Mouse (Mus musculus) limb, embryonic 12.5 days (tissue): ENCODE data around the gene Plxna2. TPM values are rescaled to one million over a fixed set of nuclear protein-coding genes. Genes with fewer than 3 reads are reported as not detected.
A peak's percentile ranks its signal among the peaks of the same experiment; 100 is the strongest.

Source experiments
- ATAC-seq: fragments of 200-750 bp; cut with Nextera tagmentation; 2 replicates; pipeline ENCODE4 v1.8.0; 2017; ENCODE audit warnings: low read depth, moderate TSS enrichment; ENCODE audit not compliant: insufficient number of reproducible peaks, insufficient read depth, low FRiP score, low TSS enrichment
- H3K27ac ChIP-seq: fragments of 300-500 bp; sonication (generic); 2 replicates; pipeline ENCODE4 v1.5.1; 2016; ENCODE audit warnings: mild to moderate bottlenecking, moderate library complexity
- H3K27me3 ChIP-seq: fragments of 300-500 bp; sonication (generic); 2 replicates; pipeline ENCODE4 v1.6.1; 2016; ENCODE audit warnings: mild to moderate bottlenecking, moderate library complexity
- H3K36me3 ChIP-seq: fragments of 300-500 bp; sonication (generic); 2 replicates; pipeline ENCODE4 v1.6.1; 2016; ENCODE audit warnings: mild to moderate bottlenecking, moderate library complexity
- H3K4me1 ChIP-seq: fragments of 300-500 bp; sonication (generic); replicated peaks from 2 replicates; pipeline ENCODE4 v1.6.1; 2016
- H3K4me2 ChIP-seq: fragments of 300-500 bp; sonication (generic); 2 replicates; pipeline ENCODE4 v1.6.1; 2016; ENCODE audit warnings: mild to moderate bottlenecking, moderate library complexity
- H3K4me3 ChIP-seq: fragments of 300-500 bp; sonication (generic); replicated peaks from 2 replicates; pipeline ENCODE4 v1.5.1; 2016; ENCODE audit warnings: mild to moderate bottlenecking
- H3K9ac ChIP-seq: fragments of 300-500 bp; sonication (generic); replicated peaks from 2 replicates; pipeline ENCODE4 v1.6.1; 2016; ENCODE audit warnings: mild to moderate bottlenecking, moderate library complexity
- H3K9me3 ChIP-seq: fragments of 300-500 bp; sonication (generic); 2 replicates; pipeline ENCODE4 v1.6.1; 2016; ENCODE audit warnings: mild to moderate bottlenecking, moderate library complexity
- WGBS: fragments of 180-500 bp; shearing (Covaris S2); methylation state at CpG from one replicate; pipeline ENCODE4 v1.1.7; 2016; 5-methylcytosine and 5-hydroxymethylcytosine counted together
- polyA plus RNA-seq: library from polyadenylated mRNA; unstranded; fragments of >200 nt; fragmentation: Nextera tagmentation; extraction: Ambion mirVana; gene quantifications from 2 replicates; pipeline ENCODE4 v1.2.1, GENCODE M21; 2016

Plxna2 gene
- polyA plus RNA-seq, 1 experiment from 2014 or later: 4.3 TPM

DNA sequence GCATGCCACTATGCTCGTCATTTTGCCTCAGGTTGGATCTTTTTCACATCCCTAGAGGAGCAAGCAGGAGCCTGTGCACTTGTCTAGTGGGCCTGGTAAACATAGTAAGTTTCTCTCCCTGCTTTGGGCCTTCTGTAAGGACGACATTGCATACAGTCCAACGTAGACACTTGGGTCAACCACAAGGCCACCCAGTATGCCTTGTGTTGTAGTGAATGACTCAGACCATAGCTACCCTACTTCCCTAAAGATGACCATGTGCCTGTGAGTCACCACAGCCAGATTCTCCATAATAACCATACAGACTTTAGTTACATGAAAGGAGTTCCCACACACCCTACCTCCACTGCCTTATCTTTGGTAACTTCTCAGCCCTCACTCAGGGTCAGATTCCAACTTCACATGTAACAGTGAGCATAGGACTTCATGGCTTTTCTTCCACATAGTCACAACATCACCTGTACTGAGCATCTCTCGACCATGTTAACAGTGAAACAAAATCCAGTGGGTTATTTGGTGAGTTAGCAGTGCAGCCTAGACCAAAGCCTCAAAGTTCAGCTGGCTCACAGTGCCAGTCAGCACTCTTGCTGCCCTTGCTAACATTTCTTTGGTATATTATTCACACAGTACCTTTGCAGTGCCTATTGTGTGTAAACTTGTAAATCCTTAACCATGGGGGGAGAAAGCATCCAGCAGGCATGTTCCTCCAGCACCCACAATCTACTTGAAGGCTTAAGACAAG, 53.9 kb downstream of the Plxna2 start:
- ATAC-seq: no peak
- Histone ChIP-seq H3K27ac (no peak overlapping the region), H3K4me3 (no peak overlapping the region), H3K36me3 (no peaks in the 10 kb centered on the region), H3K4me1 (peaks cover 10% of the 10 kb centered on the region; the same call in 1 of the 2 replicates), H3K9me3 (no peaks in the 10 kb centered on the region), H3K9ac (no peak overlapping the region), H3K4me2 (no peak overlapping the region), H3K27me3 (no peaks in the 10 kb centered on the region)
- 79% methylated on average over 4 of the region's 4 CpGs for WGBS

DNA sequence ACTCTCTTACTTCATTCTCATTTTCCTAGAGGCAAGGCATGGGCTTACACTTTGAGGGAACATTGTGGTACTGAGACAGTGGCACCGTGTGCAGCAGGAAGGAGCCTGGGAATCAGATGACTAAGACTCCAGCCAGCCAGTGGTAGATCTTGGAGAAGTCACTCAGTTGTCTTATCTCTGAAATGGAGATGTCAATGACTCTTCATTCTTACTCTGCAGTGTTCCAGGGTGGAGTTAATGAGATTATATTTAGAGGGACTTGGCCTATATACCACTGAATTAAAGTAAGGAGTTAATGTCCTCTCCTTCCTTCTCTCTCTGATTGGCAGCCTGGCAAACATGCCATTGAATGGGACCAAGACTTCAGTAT, 54.5 kb downstream of the Plxna2 start:
- ATAC-seq: no peak
- Histone ChIP-seq H3K4me1 (peaks cover 13% of the 10 kb centered on the region; the same call in 1 of the 2 replicates), H3K4me3 (no peak overlapping the region), H3K36me3 (no peaks in the 10 kb centered on the region), H3K9me3 (no peaks in the 10 kb centered on the region), H3K27me3 (no peaks in the 10 kb centered on the region), H3K4me2 (no peak overlapping the region), H3K9ac (no peak overlapping the region), H3K27ac (no peak overlapping the region)
- WGBS: 86% methylated on average over 1 of the region's 1 CpGs

DNA sequence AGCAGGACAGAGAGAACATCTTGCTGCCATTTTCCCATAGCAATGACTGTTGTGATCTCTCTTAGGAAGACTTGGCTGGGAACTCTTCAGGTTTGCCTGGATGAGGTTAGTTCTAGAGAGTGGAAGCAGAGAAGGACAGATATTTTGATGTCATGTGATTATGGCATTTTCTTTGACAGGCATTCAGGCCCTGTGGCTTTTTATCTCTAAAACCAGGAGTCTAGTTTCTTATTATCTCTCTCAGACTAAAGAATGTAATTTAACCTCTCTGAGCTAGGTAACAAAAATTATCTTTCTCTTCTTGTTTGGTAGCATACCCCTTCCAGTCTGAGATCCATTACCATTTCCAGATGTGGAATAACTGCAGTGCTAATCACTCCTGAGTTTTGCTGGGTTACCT, 55.2 kb downstream of the Plxna2 start:
- Histone ChIP-seq H3K4me2 (no peak overlapping the region), H3K27me3 (no peaks in the 10 kb centered on the region), H3K36me3 (no peaks in the 10 kb centered on the region), H3K4me3 (no peak overlapping the region), H3K9me3 (no peaks in the 10 kb centered on the region), H3K4me1 (peaks cover 13% of the 10 kb centered on the region; the same call in 1 of the 2 replicates), H3K27ac (no peak overlapping the region), H3K9ac (no peak overlapping the region)
- no peak for ATAC-seq

DNA sequence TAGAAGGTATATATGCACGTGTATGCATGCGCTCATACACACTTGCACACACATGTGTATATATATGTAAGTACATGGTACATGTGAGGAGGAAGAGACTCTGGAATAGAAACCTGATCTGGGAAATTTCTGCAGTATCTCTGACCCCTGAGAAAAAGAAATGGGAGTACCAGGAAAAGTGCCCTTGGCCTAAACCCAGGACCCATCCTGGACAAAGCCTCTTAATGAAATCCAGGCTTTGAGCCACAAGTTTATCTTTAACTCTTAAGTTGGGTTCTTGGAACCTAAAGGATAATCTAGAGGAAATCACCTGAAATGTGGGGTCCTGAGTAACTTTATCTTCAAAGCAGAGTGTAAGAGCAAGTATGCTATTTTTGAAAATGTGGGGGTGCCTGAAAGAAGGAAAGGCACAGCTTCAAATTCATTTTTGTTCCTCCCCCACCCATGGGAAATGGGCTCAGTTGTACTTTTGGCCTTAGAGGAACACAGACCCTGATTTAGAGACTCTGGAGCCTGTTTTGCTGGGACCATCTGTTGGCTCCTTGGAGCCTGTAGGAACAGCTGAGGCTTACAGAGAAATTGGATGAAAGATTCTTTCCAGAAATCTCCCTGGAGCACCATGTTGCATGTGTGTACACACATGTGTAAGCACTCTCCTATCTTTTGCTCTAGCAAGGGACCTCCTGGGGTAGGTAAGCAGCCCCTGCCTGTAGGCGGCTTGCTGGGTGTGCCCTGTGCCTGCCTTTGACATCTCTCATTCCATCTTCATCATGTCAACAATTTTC, 57.3 kb downstream of the Plxna2 start:
- Histone ChIP-seq H3K9me3 (no peaks in the 10 kb centered on the region), H3K36me3 (no peaks in the 10 kb centered on the region), H3K27me3 (no peaks in the 10 kb centered on the region), H3K4me1 (peaks cover 27% of the 10 kb centered on the region), H3K4me2 (no peak overlapping the region), H3K9ac (no peak overlapping the region), H3K27ac (no peak overlapping the region), H3K4me3 (no peak overlapping the region)
- ATAC-seq: no peak
- WGBS: 74% methylated on average over 3 of the region's 3 CpGs

DNA sequence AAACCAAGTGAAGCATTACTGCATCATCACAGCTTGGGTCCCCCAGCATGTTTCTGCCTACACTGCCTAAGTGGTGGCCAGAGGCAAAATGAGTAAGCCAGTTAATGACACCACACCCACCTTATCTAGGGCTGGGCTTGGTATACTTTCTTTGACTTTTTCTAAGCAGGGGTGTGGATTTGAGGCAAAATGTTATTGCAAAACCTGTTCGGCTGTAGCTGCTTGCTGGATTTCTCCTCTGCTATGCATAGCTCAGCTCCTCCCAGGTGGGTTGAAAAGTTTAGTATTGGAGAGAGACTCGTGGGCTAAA, 57.8 kb downstream of the Plxna2 start:
- no peak overlapping the region for H3K27ac ChIP-seq
- no peak overlapping the region for H3K9ac ChIP-seq
- no peaks in the 10 kb centered on the region for H3K36me3 ChIP-seq
- no peaks in the 10 kb centered on the region for H3K9me3 ChIP-seq
- no peak for ATAC-seq
- peaks cover 32% of the 10 kb centered on the region for H3K4me1 ChIP-seq
- no peak overlapping the region for H3K4me2 ChIP-seq
- H3K27me3 ChIP-seq: no peaks in the 10 kb centered on the region
- H3K4me3 ChIP-seq: no peak overlapping the region
- 41% methylated on average over 2 of the region's 2 CpGs for WGBS

DNA sequence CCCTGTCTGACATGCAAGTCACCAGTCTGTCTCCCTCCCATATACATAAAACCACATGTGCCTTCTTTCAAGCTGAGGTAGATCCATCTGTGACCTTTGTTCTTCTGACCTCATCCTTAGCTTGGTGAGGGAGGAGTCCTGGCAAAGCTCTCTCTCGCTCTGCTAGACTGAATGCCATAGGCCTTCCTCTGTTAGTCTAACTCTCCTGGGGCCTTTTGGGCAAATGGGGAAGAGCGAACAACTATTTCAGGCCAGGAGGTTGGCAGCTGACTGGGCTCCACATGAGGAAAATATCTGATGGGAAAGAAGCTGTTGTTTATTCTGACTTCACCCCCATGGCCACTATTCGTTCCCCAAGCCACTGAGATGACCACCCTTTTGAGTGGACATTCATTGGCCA, 59.9 kb downstream of the Plxna2 start:
- Histone ChIP-seq H3K27ac (no peak overlapping the region), H3K9ac (no peak overlapping the region), H3K36me3 (no peaks in the 10 kb centered on the region), H3K4me1 (peaks cover 42% of the 10 kb centered on the region), H3K9me3 (no peaks in the 10 kb centered on the region), H3K27me3 (no peaks in the 10 kb centered on the region), H3K4me2 (no peak overlapping the region), H3K4me3 (no peak overlapping the region)
- WGBS: 54% methylated on average over 3 of the region's 3 CpGs
- ATAC-seq: no peak

DNA sequence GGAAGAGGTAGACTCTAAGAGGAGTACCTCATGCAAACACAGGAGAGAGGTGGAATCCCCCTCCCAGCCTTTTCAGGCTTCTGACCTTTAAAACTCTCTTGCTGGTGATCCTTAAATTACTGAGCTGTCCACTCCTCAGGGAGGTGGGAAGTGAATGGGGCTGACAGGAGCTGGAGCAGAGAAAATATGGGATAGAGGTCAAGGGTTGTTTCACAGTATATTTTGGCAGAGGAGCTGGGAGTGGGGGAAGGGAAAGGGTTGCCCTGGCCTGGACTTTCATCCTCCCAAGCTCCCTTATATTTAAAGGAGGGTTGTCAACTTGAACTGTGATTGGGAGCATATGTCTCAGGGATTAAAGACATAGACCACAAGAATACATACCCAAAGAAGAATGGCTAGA, 61.1 kb downstream of the Plxna2 start:
- H3K4me3 ChIP-seq: no peak overlapping the region
- H3K4me2 ChIP-seq: no peak overlapping the region
- ATAC-seq: no peak
- peaks cover 46% of the 10 kb centered on the region for H3K4me1 ChIP-seq
- H3K9ac ChIP-seq: no peak overlapping the region
- no peaks in the 10 kb centered on the region for H3K9me3 ChIP-seq
- no peaks in the 10 kb centered on the region for H3K27me3 ChIP-seq
- H3K36me3 ChIP-seq: no peaks in the 10 kb centered on the region
- no peak overlapping the region for H3K27ac ChIP-seq

DNA sequence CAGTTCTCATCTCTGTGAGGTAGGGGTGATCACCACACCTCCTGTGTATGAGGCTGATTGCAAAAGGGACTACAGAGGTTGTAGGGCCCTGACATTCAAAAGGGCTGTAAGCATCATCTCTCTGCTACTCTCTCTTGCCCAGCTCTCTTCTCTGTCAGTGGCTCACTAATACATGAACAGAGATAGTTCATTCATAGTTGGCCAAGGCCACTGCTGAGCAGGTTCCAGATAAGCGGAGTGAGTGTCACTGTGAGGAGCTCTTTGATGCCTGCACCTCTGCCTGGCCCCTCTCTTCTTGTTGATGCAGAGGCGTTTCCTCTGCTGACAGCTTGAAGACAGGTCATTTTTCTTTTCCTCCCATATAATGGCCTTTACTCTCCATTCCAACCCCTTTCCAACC, 62.1 kb downstream of the Plxna2 start:
- H3K4me3 ChIP-seq: no peak overlapping the region
- peak overlapping the region; percentile 4; the same call in 1 of the 2 replicates for H3K27ac ChIP-seq
- WGBS: 6% methylated on average over 2 of the region's 2 CpGs
- H3K36me3 ChIP-seq: no peaks in the 10 kb centered on the region
- peaks cover 45% of the 10 kb centered on the region for H3K4me1 ChIP-seq
- H3K27me3 ChIP-seq: no peaks in the 10 kb centered on the region
- no peak overlapping the region for H3K4me2 ChIP-seq
- no peak overlapping the region for H3K9ac ChIP-seq
- H3K9me3 ChIP-seq: no peaks in the 10 kb centered on the region
- no peak for ATAC-seq

DNA sequence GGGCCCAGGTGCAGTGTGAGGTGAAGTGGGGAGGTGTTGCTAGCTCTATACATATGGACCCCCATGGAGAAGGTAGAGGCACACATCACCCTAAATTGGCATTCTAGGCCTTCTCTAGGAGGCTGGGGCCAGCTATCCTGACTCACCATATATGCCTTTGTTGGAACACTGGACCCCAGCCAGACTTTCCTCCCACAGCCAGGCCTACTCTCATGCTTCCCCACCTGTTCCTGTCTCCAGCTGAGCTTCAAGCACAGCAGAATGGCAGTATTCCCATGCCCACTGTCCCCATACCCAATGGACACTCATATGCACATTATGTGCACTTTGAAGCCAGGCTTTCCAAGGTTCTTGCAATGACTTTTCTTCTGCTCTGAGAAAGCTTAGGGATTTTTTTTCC, 64.0 kb downstream of the Plxna2 start:
- Histone ChIP-seq H3K27me3 (no peaks in the 10 kb centered on the region), H3K4me1 (peaks cover 35% of the 10 kb centered on the region), H3K4me2 (no peak overlapping the region), H3K9ac (no peak overlapping the region), H3K4me3 (no peak overlapping the region), H3K9me3 (no peaks in the 10 kb centered on the region), H3K27ac (no peak overlapping the region), H3K36me3 (no peaks in the 10 kb centered on the region)
- ATAC-seq: no peak

DNA sequence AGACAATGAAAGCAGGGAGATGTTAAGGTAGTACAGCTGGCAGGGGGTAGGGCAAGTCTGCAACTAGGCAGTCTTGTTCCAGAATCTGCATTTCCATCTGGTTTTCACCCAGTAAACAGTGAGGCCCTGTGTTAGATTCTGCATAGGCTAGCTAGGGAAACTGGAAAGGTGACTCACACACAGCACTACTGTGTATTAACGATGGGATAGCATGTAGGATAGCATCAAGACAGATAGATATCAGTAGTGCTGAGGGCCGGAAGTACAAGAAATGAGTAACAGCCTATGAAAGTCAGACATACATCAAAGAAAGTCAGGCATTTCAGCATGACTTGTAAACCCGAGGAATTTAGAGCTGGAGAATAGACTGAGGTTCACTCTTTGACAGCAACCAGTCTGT, 65.1 kb downstream of the Plxna2 start:
- Histone ChIP-seq H3K36me3 (no peaks in the 10 kb centered on the region), H3K4me3 (no peak overlapping the region), H3K9me3 (no peaks in the 10 kb centered on the region), H3K27ac (no peak overlapping the region), H3K4me2 (no peak overlapping the region), H3K9ac (no peak overlapping the region), H3K27me3 (no peaks in the 10 kb centered on the region), H3K4me1 (peaks cover 32% of the 10 kb centered on the region)
- 56% methylated on average over 3 of the region's 3 CpGs for WGBS
- no peak for ATAC-seq

DNA sequence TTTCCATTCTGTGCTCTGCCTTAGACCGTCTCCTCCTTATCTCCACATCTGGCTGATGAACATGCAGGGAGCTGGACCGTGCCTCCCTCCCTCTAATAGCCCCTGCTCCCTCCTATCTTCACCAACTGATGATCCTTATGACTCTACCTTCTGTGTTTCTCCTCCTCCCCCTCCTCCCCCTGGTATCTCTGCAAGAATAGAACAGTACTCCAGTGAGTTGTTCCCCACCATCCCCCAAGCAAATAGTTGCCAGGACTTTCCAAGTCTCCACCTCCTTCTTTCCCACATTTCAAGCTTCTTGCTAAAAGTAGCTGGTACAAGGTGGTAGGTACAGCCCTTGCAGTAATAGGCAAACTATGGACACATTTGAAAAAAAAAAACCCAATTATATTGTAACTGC, 67.9 kb downstream of the Plxna2 start:
- no peaks in the 10 kb centered on the region for H3K36me3 ChIP-seq
- no peaks in the 10 kb centered on the region for H3K9me3 ChIP-seq
- peaks cover 13% of the 10 kb centered on the region for H3K4me1 ChIP-seq
- no peak overlapping the region for H3K27ac ChIP-seq
- ATAC-seq: no peak
- H3K4me2 ChIP-seq: no peak overlapping the region
- H3K27me3 ChIP-seq: no peaks in the 10 kb centered on the region
- no peak overlapping the region for H3K4me3 ChIP-seq
- H3K9ac ChIP-seq: no peak overlapping the region
- 76% methylated on average over 2 of the region's 2 CpGs for WGBS

DNA sequence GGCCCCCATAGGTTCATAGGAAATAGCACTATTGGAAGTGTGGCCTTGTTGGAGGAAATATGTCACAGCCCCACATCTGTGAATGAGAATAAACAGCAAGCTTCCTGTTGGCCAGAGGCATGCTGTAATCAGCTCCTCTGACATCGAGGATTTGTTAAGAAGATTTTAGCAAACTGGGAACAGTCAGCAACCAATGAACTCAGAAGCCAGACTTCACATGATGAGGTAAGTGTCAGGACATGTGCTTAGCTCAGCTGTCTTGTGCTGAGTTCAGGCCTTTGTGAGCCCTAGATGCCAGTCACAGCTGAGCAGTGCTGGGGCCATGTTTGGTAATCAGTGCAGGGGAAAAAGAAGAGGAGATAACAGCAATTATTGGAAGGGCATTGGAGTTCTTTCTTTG, 69.7 kb downstream of the Plxna2 start:
- peaks cover 5% of the 10 kb centered on the region for H3K4me1 ChIP-seq
- no peak overlapping the region for H3K4me3 ChIP-seq
- H3K9me3 ChIP-seq: no peaks in the 10 kb centered on the region
- no peak overlapping the region for H3K27ac ChIP-seq
- H3K36me3 ChIP-seq: no peaks in the 10 kb centered on the region
- no peak overlapping the region for H3K9ac ChIP-seq
- 41% methylated on average over 1 of the region's 1 CpGs for WGBS
- no peaks in the 10 kb centered on the region for H3K27me3 ChIP-seq
- ATAC-seq: no peak
- H3K4me2 ChIP-seq: no peak overlapping the region
